Mouse (Mus musculus) heart, postnatal 0 days (tissue): ENCODE results near the gene Nhsl2.

Experiments used
- CTCF ChIP-seq: IDR thresholded peaks from 2 replicates; pipeline ENCODE4 v1.5.1; 2016; ENCODE audit warnings: antibody characterized with exemption, control low read depth, low read depth
- EP300 ChIP-seq: IDR thresholded peaks from 2 replicates; pipeline ENCODE4 v1.6.1; 2016; ENCODE audit warnings: antibody characterized with exemption, low read depth

DNA sequence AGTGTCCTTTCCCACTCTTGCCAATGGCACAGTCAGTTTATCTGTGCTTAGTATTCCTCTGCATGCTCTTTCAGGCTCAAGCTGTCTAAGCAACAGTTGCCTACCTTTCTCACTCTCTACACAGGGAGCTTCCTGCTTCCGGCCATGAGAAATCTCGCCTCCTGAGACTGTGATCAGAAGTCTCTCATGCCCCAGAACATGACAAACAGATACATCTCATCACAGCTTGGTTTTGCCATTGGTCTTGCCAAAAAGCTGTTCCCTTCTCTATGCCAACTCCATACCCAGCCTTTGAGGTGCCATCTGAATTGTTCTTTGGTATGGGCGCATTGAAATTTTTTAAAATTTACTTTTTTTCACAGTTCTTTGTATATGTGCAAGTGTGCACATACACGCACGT lies 90.3 kb downstream of the Nhsl2 start:
- TF ChIP-seq CTCF, result no peak
- TF ChIP-seq EP300, result no peak
